Mouse (Mus musculus) hindbrain, embryonic 13.5 days (tissue): ENCODE measurements around the gene Glcci1. TPM values are rescaled to one million over a fixed set of nuclear protein-coding genes. Genes with fewer than 3 reads are reported as not detected.

Experiments used
- ATAC-seq: fragments of 200-750 bp; cut with Nextera tagmentation; 2 replicates; pipeline ENCODE4 v1.8.0; 2017; ENCODE audit warnings: moderate TSS enrichment; ENCODE audit not compliant: low FRiP score
- H3K27ac ChIP-seq: fragments of 300-500 bp; sonication (generic); 2 replicates; pipeline ENCODE4 v1.5.1; 2015; ENCODE audit warnings: inconsistent platforms, mild to moderate bottlenecking, moderate library complexity
- H3K27me3 ChIP-seq: fragments of 300-500 bp; sonication (generic); 2 replicates; pipeline ENCODE4 v1.6.1; 2015; ENCODE audit warnings: mild to moderate bottlenecking, inconsistent platforms
- H3K36me3 ChIP-seq: fragments of 300-500 bp; sonication (generic); 2 replicates; pipeline ENCODE4 v1.6.1; 2015; ENCODE audit warnings: mild to moderate bottlenecking, inconsistent platforms
- H3K4me1 ChIP-seq: fragments of 300-500 bp; sonication (generic); replicated peaks from 2 replicates; pipeline ENCODE4 v1.6.1; 2015; ENCODE audit warnings: inconsistent platforms
- H3K4me2 ChIP-seq: fragments of 300-500 bp; sonication (generic); 2 replicates; pipeline ENCODE4 v1.6.1; 2015; ENCODE audit warnings: inconsistent platforms, mild to moderate bottlenecking, moderate library complexity
- H3K4me3 ChIP-seq: fragments of 300-500 bp; sonication (generic); 2 replicates; pipeline ENCODE4 v1.5.1; 2015; ENCODE audit warnings: mild to moderate bottlenecking, inconsistent platforms
- H3K9ac ChIP-seq: fragments of 300-500 bp; sonication (generic); 2 replicates; pipeline ENCODE4 v1.6.1; 2015; ENCODE audit warnings: mild to moderate bottlenecking, inconsistent platforms
- H3K9me3 ChIP-seq: fragments of 300-500 bp; sonication (generic); 2 replicates; pipeline ENCODE4 v1.6.1; 2016; ENCODE audit warnings: inconsistent platforms
- WGBS: fragments of 180-500 bp; shearing (Covaris S2); methylation state at CpG from one replicate; pipeline ENCODE4 v1.1.7; 2015; 5-methylcytosine and 5-hydroxymethylcytosine counted together
- polyA plus RNA-seq: library from polyadenylated mRNA; unstranded; fragments of >200 nt; fragmentation: Nextera tagmentation; extraction: Ambion mirVana; gene quantifications from 2 replicates; pipeline ENCODE4 v1.2.1, GENCODE M21; 2015

Gene Glcci1
- polyA plus RNA-seq, 1 experiment from 2014 or later: 9.7 TPM

DNA sequence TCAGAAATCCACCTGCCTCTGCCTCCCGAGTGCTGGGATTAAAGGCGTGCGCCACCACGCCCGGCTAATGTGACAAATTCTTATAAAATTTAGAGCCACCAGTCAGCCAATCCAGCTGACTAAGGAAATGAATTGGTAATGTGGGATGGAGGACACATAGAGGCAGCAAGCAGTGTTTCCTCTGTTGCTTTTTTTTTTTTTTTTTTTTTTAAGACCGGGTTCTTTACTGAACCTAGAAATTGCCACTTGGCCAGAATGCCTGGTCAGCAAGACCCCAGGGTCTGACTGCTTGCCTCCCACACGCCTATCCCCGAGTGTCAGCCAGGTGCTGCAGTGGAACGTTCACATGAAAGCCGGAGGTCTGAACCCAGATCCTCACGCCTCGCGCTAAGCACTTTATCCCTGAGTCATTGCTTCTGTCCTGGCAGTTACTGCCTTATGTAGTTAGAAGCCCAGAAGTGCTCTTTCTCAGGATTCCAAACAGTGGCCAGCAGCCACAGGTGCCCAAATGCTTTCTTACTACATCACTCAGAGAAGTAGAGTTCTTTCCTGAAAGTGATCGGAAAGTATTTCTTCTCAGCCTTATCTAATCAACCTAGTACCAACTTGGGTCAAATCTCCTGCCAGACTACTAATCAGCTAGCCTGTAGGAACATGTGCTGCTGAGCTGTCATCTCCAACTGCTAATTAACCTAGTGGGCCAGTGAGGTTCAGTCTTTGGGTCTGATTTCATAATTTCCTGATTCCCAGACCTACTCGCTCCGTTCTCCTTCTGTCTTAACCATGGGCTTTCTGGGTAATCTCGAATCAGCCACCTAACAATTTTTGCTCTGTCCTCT, 24.7 kb upstream of the Glcci1 start:
- 96% methylated on average over 17 of the region's 17 CpGs for WGBS

GRCm38 (mm10) chr6:8485414-8486175, 23.8 kb upstream of the Glcci1 start:
- H3K9me3 ChIP-seq: no peaks in the 10 kb centered on the region
- no peaks in the 10 kb centered on the region for H3K36me3 ChIP-seq
- no peak overlapping the region for H3K9ac ChIP-seq
- no peak for ATAC-seq
- no peak overlapping the region for H3K4me3 ChIP-seq
- WGBS: 87% methylated on average over 16 of the region's 16 CpGs
- no peak overlapping the region for H3K27ac ChIP-seq
- no peak overlapping the region for H3K4me2 ChIP-seq
- 0 out of 2 replicates have a peak, but pooled peaks cover 11% of the 10 kb centered on the region for H3K4me1 ChIP-seq
- no peaks in the 10 kb centered on the region for H3K27me3 ChIP-seq

More for the DNA sequence above, 24.7 kb upstream of the Glcci1 start:
- Histone ChIP-seq H3K4me2 (no peak overlapping the region), H3K36me3 (no peaks in the 10 kb centered on the region), H3K4me3 (no peak overlapping the region), H3K9ac (no peak overlapping the region), H3K9me3 (no peaks in the 10 kb centered on the region), H3K4me1 (0 out of 2 replicates have a peak, but pooled peaks cover 11% of the 10 kb centered on the region), H3K27ac (no peak overlapping the region), H3K27me3 (no peaks in the 10 kb centered on the region)
- no peak for ATAC-seq

- Histone ChIP-seq H3K27me3 (no peaks in the 10 kb centered on the region), H3K4me3 (no peak overlapping the region), H3K4me2 (no peak overlapping the region), H3K4me1 (0 out of 2 replicates have a peak, but pooled peaks cover 11% of the 10 kb centered on the region), H3K36me3 (no peaks in the 10 kb centered on the region), H3K9ac (no peak overlapping the region), H3K27ac (no peak overlapping the region), H3K9me3 (no peaks in the 10 kb centered on the region)
- peak; percentile 52 for ATAC-seq
- WGBS: 77% methylated on average over 17 of the region's 17 CpGs
These were observed 22.9 kb upstream of the Glcci1 start for GRCm38 (mm10) chr6:8486391-8487043.

DNA sequence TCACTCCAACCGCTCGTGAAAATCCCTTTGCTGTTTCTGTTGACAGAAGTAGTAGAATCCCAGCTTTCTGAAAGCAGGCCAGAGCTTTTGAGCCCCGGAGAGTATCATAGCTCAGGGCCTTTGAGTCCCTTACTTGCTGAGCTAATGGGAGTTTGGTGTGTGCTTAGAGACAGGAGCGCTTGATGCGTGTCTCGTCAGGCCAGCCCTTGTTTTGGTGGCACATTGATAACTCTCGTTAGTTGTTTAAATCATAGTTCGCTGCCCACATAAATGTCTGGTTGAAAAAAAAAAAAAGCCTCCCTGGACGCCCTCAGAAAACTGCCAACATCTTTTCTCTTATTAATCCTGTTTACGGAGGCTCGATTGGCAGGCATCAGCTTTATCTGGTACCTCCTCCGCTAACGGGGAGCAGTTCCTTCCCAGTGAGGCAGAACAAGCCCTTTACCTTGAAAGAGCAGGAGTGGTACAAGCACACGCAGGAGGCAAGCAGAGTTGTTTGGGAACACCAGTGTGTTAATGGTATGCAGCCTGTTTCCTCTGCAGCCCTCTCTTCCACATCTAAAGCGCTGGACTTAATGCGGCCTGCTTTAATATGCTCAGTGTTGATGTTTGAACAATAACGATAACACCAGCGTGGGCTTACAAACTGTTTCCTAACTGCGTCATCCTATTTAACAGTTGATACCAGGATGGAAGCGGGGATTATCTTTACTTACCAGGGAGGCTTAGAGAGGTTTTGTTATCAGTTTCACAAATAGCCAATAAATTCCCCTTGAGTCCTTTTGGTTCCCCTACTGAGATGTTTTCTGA, 22.2 kb upstream of the Glcci1 start:
- no peaks in the 10 kb centered on the region for H3K27me3 ChIP-seq
- no peak for ATAC-seq
- H3K4me3 ChIP-seq: no peak overlapping the region
- 0 out of 2 replicates have a peak, but pooled peaks cover 11% of the 10 kb centered on the region for H3K4me1 ChIP-seq
- H3K36me3 ChIP-seq: no peaks in the 10 kb centered on the region
- WGBS: 68% methylated on average over 20 of the region's 20 CpGs
- no peak overlapping the region for H3K9ac ChIP-seq
- peak overlapping the region; percentile 35; the same call in 1 of the 2 replicates for H3K27ac ChIP-seq
- H3K4me2 ChIP-seq: no peak overlapping the region
- H3K9me3 ChIP-seq: no peaks in the 10 kb centered on the region

DNA sequence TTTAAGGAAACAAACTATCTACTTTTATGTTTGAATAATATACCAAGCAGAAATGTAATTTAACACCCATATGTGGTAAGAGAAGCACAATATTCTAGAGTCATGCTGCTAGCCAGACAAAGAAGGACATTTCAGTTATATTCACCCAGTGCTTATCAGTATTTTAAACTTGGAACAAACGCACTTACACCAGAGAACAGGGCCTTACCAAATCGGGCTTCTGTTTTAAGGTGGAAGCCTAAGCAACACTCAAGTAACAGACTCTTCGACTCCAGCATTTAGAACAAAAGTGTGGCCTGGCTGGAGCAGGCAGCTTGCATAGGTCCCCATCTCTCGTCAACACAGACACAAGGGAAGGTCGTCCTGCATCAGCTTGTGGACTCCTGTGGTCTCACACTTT, 21.2 kb upstream of the Glcci1 start:
- Histone ChIP-seq H3K9me3 (no peaks in the 10 kb centered on the region), H3K4me3 (no peak overlapping the region), H3K27me3 (no peaks in the 10 kb centered on the region), H3K4me2 (no peak overlapping the region), H3K27ac (no peak overlapping the region), H3K4me1 (0 out of 2 replicates have a peak, but pooled peaks cover 11% of the 10 kb centered on the region), H3K36me3 (no peaks in the 10 kb centered on the region), H3K9ac (no peak overlapping the region)
- ATAC-seq: no peak
- WGBS: 77% methylated on average over 5 of the region's 5 CpGs

DNA sequence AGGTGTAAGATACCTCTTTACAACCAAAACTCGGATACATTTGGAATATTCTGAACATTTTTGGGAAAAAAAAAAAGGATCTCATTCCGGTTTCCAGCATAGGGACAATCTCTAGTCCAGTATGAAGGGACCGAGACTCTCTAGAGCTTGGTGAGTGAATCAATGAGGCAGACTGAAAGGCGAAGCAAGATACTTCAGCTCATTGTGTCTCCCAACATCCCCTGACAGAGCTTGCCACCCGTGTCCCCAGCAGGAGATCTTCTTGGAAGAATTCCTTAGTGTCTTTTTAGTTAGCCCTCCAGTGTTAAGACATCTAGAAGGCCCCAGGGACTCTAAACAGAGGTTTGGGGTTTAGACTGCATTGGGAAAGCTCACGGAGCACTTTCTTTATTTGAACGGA, 20.1 kb upstream of the Glcci1 start:
- 71% methylated on average over 7 of the region's 7 CpGs for WGBS

GRCm38 (mm10) chr6:8489938-8490585, 19.3 kb upstream of the Glcci1 start:
- no peak overlapping the region for H3K27ac ChIP-seq
- no peaks in the 10 kb centered on the region for H3K27me3 ChIP-seq
- ATAC-seq: no peak
- 0 out of 2 replicates have a peak, but pooled peaks cover 11% of the 10 kb centered on the region for H3K4me1 ChIP-seq
- WGBS: 88% methylated on average over 1 of the region's 1 CpGs
- no peaks in the 10 kb centered on the region for H3K9me3 ChIP-seq
- no peaks in the 10 kb centered on the region for H3K36me3 ChIP-seq
- no peak overlapping the region for H3K9ac ChIP-seq
- no peak overlapping the region for H3K4me2 ChIP-seq
- H3K4me3 ChIP-seq: no peak overlapping the region

More for the DNA sequence above, 20.1 kb upstream of the Glcci1 start:
- Histone ChIP-seq H3K9me3 (no peaks in the 10 kb centered on the region), H3K27me3 (no peaks in the 10 kb centered on the region), H3K27ac (no peak overlapping the region), H3K4me3 (no peak overlapping the region), H3K36me3 (no peaks in the 10 kb centered on the region), H3K4me1 (0 out of 2 replicates have a peak, but pooled peaks cover 11% of the 10 kb centered on the region), H3K4me2 (no peak overlapping the region), H3K9ac (no peak overlapping the region)
- ATAC-seq: no peak

DNA sequence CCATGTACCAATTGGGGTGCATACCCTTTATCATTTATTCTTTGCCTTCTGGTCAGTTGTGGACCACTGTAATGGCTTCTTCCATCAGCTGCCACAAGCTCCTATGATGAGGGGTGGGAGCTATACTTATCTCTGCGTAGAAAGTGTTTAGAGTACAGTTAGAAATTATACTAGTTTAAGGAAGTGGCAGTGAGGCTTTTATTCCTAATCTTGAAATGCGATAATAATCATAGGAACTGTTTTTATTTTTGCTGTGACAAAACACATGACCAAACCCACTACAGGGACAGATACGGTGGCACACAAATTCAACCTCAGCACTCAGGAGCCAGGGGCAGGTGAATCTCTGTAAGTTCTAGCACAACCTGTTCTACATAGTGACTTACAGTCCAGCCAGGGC, 17.2 kb upstream of the Glcci1 start:
- Histone ChIP-seq H3K9me3 (no peaks in the 10 kb centered on the region), H3K4me1 (0 out of 2 replicates have a peak, but pooled peaks cover 2% of the 10 kb centered on the region), H3K27me3 (no peaks in the 10 kb centered on the region), H3K9ac (no peak overlapping the region), H3K4me3 (no peak overlapping the region), H3K27ac (no peak overlapping the region), H3K4me2 (no peak overlapping the region), H3K36me3 (no peaks in the 10 kb centered on the region)
- WGBS: 96% methylated on average over 3 of the region's 3 CpGs
- no peak for ATAC-seq

GRCm38 (mm10) chr6:8495109-8495826, 14.1 kb upstream of the Glcci1 start:
- no peaks in the 10 kb centered on the region for H3K9me3 ChIP-seq
- H3K27me3 ChIP-seq: no peaks in the 10 kb centered on the region
- ATAC-seq: no peak
- 88% methylated on average over 5 of the region's 5 CpGs for WGBS
- H3K9ac ChIP-seq: no peak overlapping the region
- H3K27ac ChIP-seq: no peak overlapping the region
- H3K4me1 ChIP-seq: no peaks in the 10 kb centered on the region
- no peak overlapping the region for H3K4me2 ChIP-seq
- H3K4me3 ChIP-seq: no peak overlapping the region
- no peaks in the 10 kb centered on the region for H3K36me3 ChIP-seq

DNA sequence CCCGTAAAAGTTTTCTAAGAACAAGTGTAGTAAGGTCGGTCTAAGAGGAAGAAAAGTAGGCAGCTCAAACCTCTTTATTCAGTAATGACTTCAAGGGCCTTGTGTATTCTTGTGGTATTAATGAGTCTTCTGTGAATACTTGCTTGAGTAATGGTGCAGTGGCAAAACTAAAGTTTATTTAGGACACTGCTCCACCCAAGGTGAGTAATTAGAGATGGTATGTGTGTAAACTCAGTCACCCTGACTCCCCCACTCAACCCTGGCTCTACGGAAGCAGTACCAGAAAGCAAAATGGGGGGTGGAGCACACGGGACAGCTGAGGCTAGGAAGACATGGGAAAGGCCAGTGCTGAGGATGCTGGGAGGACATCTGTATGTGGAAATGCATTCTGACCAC, 13.6 kb upstream of the Glcci1 start:
- WGBS: 88% methylated on average over 4 of the region's 4 CpGs
- H3K4me2 ChIP-seq: no peak overlapping the region
- no peaks in the 10 kb centered on the region for H3K9me3 ChIP-seq
- H3K4me1 ChIP-seq: no peaks in the 10 kb centered on the region
- H3K36me3 ChIP-seq: no peaks in the 10 kb centered on the region
- H3K27ac ChIP-seq: no peak overlapping the region
- H3K9ac ChIP-seq: no peak overlapping the region
- no peak overlapping the region for H3K4me3 ChIP-seq
- no peak for ATAC-seq
- no peaks in the 10 kb centered on the region for H3K27me3 ChIP-seq
